Mouse (Mus musculus): ENCODE data around the gene Tom1l2.
A peak's percentile ranks its signal among the peaks of the same experiment; 100 is the strongest.

Tom1l2 gene

DNA sequence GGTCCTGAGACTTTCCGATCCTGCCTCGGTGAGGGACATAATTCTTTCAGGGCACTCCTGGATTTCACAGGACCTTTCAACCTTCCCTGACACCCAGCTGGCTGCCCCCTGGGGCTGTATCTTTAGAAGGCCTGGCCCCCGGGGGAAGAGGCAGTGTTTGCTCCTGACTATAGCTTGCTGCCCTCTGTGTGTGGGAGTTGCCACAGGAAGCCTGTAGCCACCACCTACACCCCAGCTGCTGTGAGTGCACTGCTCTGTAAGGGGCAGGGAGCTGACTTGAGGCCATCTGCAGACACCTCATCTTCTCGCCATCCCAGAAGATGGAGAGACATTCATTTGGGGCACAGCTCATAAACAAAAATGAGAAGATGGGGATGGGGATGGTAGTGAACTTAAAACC, 120.8 kb downstream of the Tom1l2 start:
- no peak for DNase-seq (ENCODE audit: low spot score)

DNA sequence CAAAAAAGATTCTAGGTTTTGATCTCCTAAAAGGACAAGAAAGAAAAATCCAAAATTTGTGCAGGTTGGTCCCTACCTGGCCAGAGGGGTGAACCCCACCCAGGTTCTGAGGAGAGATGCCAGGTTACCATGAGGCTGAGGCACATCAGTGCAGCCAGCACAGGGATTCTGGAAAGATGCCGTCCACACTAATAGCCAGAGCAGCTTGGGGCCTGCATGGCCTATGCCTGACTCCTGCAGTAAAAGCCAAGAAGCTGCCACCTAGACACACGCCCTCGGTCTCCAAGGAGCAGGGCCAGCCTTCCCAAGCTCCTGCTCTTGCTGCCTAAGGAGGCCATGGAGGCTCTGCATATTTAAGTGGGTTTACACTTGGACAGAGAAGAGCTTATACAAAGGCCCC, 121.4 kb downstream of the Tom1l2 start:
- no peak for DNase-seq (ENCODE audit: low spot score)

DNA sequence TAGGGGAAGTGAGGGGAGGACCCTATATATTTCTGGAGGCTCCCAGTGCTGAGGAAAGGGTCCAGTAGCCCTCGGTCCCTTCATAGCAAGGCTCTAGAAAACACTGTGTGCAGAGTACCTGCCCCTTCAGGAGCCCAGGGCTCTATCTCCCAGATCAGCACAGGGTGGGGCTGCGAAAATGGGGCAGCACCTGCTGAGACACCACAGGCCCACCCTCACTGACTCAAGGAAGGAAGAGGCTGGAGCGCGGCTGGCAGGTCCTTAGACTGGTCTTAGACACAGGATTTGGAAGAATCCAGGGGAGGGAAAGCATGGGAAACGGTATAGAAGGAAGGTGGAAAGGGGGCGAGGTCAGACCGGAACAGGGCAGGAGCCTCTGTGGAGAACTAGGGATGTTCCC, 122.2 kb downstream of the Tom1l2 start:
- DNase-seq (ENCODE audit: low spot score) = no peak

DNA sequence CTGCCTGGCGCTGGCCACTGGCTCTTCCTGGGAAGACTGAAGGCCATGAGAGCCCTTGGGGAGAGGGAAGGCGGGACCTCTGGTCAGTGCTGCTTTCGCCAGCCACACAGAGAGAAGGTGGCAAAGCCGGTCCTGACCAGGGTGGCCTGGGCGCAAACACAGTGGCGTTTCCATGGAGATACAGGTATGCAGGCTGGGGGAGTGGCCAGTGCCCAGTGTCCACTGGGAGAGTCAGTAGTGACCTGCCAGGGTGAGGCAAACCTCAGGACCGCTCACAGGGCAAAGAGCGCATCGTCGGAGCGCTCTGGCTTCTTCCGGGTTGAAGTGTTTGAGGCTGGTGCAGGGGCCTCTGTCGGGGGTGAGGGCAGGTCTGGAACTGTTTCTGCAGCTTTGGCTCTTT, 122.9 kb downstream of the Tom1l2 start:
- DNase-seq (ENCODE audit: low spot score) = no peak

DNA sequence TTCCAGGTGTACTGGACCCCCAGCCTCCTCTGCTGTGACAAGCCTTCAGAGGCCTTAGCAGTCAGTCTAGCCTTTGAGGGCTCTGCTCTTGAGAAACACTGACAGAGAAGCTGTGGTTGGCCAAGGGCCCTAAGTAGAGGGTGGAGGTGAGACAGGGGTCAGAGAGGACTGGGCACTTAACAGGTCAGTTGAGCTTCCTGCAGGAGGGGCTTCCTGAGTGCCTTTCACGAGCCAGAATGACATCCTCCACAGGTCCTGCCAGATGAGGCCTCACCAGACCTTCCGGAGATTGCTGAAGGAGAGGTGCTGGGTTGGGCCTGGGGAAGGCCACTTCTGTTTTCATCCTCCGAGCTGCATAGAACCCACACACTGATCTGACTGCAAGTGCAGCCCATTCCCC, 124.2 kb downstream of the Tom1l2 start:
- no peak for DNase-seq (ENCODE audit: low spot score)

DNA sequence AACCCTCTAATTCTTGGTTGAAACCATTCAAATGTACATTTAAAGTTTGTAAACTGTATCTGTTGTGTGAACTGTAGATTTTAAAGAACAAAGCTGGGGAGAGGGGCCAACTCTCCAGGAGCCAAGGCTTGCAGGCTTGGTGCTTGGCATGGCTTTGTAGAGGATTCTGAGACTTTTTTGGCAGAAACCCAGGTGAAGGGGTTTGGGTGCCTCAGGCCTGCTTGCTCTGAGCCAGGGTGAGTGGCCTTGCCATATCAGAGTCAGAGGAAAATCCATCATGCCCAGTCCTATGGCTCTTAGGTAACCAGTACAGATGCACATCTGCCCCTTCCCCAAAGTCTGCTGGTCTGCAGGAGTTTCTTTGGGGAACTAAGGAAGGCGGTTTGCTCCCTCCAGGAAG, 126.8 kb downstream of the Tom1l2 start:
- DNase-seq (ENCODE audit: low spot score) = no peak

DNA sequence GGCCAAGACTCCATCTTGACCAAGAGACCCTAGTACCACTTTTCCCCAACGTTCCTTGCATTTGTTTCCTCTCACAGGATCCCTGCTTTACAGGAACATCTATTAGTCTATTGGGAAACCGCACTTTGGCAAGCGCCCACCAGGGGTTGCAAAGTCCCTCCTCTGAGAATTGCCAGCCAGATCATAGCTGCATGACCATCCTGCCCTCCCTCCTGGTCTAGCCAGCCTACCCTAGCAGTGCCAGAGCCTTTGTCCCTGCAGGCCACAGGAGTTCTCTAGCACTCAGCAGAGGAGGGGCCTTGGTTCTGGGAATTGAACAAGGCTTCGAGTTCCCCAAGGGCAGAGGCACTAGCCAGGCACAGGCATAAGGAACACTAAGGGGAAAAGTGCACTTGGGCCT, 128.0 kb downstream of the Tom1l2 start:
- DNase-seq (ENCODE audit: low spot score) = no peak

DNA sequence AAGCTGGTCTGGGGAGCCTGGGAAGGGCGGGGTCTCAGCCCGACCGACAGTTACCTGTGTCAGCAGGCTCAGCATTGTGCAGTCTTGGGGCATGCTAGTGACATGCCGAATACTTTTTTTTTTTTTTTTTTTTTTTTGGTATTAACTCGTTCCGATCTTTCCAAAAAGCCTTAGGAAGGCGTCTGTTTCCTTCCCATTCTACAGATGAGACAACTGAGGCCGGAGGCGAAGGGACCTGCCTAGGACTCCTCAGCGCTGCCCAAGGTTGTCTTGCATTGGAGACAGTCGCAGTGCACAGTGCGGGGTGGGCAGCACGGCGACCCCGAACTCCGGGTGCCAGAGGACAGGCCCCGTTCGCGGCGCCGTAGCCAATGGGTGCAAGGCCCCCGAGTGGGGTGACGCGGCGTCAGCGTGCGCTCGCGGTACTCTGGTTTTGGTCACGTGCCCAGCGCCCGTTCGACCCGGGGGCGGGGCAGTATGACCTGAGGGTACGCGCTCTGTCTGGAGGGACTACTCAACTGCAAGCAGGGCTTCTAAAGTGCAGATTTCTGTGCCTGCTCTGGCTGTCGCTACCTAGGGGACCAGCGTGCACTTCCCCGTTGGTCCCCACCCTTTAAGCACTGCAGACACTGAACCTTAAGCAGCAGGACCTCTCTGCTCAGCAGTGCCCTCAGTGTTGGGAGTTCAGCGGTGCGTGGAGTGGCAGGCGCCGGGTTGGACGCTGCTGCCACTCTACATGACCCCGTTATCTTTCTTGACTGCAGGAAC, 130.1 kb downstream of the Tom1l2 start, which contains the start of gene Srebf1:
TSS of gene Srebf1 (minus strand) at position 113 of the 768 bp plus-strand sequence.
- DNase-seq (ENCODE audit: low spot score) = peak; percentile 78

DNA sequence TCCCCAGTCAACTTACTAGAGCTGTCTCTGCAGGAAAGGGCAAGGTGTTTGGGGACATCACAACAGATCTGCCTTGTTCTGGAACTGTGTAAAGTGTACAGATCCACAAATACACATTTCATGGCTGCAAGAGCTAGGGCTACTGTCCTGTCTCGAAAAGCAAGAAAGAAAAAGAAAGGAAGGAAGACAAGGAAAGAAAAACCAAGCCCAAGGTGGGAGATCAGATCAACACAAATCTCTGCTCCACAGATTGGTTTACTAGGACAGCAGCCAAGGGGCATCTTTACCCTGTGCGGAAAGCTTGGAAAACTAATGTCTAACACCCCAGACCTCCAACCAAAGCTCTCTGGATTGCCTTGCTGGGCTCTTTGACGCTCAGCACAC, 130.6 kb downstream of the Tom1l2 start:
- no peak for DNase-seq (ENCODE audit: low spot score)

DNA sequence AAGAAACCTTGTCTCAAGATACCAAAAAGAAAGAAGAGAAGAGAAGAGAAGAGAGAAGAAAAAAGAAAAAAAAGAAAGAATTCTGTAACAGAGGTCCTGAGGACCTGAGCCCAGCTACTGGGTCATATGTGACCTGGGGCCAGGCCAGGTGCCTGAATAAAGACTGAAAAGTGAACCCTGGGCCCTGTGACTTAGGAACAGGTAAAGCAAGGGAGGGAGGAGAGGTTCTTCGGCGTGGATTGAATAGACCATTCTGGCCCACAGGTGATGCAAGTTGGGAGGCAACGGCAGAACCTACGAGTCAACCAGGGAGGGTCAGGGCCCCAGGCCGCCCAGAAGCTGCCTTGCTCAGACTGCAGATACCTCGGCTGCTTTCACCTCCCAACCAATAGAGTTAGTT, 131.3 kb downstream of the Tom1l2 start:
- DNase-seq (ENCODE audit: low spot score) = no peak

DNA sequence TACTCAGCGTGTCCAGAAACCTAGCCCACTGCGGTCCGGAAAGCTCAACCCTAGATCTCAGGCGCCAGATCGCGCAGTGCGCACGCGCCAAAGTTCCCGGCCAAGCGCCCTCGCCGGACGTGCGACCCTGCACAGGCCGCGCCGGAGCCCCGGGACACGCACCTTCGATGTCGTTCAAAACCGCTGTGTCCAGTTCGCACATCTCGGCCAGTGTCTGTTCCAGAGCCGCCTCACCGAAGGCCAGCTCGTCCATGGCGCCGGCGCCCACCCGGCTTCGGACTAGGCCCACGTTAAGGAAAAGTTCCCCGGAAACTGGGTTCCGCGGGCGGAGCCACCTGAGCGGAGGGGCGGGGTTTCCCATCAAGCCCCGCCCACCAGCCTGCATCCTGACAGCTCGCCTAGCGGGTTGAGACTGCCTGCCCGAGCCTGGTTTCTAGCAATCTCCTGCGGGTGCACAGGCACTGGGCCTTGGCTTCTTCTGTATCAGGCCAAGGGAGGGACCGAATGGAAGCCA, 132.4 kb downstream of the Tom1l2 start:
- peak; percentile 93 for DNase-seq (ENCODE audit: low spot score)

DNA sequence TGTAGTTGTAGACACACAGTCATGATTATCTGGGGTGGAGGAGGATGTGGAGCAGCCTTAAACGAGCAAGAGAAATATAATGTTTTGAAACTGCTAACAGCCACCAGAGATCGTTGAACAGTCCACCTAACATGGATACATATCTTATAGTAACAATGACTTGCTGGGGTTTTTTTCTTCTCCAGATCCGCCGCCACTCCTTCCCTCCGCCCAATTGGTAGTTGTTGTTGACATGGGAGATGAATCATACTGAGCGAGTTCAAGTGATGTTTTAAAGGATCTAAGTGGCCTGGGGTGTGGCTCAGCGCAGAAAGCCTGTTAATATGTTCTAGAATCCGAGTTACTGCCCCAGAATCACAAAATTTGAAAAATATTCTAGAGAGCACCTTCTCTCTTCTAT, 133.1 kb downstream of the Tom1l2 start:
- DNase-seq (ENCODE audit: low spot score) = no peak

DNA sequence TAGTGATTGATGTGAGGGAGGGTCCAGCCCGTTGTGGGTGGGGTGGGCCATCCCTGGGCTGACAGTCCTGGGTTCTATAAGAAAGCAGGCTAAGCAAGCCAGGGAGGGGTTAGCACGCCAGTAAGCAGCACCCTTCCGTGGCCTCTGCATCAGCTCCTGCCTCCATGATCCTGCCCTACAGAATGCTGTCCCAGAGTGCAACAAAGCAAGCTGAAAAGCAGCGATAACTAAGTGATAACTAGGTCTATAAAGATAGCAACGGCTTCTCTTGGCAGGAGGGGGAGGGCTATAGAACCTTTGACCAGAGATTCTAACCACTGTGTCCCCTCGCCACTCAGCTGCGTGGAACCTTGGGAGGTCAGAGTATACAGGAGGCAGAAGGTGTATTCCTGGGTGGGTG, 135.2 kb downstream of the Tom1l2 start:
- DNase-seq (ENCODE audit: low spot score) = no peak

DNA sequence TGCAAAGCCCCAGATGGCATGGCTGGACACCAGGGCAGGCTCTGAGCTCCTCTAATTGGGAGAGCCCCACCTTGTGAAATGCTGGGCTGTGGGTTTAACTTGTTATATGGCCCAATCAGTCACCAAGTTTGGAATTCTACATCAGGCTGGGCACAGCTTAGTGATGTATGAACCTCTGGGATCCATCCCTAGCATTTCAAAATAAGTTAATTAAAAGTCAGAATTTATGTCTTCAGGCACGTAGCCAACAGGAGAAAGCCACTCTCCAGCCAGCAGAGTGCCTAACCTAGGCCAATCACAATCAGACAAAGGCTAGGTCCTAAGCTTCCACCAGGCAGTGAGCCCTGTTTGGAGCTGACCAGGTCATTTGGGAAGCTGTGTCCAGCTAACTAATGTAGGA, 136.0 kb downstream of the Tom1l2 start:
- DNase-seq (ENCODE audit: low spot score) = no peak

DNA sequence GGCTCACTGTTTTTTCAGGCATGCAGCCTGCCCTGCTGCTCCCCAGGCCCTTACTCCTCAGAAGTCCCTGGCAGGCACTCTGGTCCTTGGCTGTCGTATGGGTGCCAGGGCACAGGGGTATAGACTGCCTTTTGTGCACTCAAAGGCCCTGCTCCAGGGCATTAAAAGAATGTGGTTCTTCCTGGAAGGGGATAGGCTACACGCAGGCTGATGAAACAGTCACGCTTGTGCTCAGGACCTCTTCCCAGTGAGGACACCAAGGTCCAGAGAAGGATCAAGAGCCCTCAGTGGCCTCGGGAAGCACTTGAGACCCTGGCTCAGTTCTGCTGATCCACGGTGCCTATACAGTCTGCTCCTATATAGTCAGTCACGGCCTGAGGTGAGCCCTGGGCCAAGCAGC, 139.4 kb downstream of the Tom1l2 start:
- no peak for DNase-seq (ENCODE audit: low spot score)

DNA sequence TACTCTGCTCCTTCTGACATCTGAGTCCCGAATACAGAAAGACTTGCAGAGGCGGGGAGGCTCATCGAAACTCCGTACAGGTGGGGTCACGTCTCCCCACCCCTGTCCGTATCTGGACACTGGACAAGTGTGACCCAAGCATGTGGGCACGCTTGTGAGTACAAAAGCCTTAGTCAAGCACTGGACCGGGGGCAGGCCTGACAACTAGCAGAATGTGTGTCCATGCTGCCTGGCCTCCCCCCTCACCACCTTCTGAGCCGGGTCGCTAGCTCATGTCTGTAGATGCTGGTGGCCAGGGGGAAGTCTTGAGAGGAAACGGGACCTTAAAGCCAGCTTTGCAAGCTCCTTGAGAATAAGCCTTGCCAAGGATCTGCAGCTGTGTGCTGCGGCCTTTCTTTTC, 140.9 kb downstream of the Tom1l2 start:
- no peak for DNase-seq (ENCODE audit: low spot score)

DNA sequence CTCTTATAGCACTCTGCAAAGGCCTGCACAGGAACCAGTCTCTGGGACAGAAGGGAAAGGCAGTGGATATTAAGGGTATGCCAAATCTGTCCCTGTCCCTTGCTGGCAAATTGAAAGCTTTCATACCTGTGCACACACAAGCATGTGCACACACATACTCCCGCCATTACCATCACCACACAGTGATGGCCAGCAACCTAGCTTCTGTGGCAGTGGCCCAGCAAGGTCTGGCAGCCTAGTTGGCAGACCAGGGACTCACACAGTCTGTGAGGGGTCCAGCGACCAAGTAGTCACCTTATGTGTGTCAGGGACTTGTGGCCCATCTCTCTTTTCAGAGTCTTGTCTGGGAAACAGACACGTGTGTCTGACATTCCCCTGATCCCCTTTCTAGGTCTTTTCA, 141.6 kb downstream of the Tom1l2 start:
- no peak for DNase-seq (ENCODE audit: low spot score)

DNA sequence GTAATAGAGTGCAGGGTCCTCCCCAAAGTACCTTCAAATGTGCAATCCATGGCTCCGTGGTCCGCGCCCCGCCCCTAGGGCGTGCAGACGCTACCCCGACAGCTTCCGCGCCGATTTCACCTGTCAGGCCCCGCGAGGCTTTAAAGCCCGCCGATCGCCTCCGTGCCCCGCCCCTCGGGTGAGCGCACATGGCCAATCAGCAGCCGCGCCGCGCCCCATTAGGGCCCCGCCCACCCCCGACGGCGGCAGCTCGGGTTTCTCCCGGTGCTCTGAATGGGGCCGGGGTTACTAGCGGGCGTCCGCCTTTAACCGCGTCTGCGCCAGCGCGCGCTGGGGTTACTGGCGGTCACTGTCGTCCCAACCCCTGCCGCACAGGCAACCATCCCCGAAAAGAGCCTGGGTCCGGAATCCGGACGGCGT, 142.4 kb downstream of the Tom1l2 start:
- peak; percentile 92 for DNase-seq (ENCODE audit: low spot score)

DNA sequence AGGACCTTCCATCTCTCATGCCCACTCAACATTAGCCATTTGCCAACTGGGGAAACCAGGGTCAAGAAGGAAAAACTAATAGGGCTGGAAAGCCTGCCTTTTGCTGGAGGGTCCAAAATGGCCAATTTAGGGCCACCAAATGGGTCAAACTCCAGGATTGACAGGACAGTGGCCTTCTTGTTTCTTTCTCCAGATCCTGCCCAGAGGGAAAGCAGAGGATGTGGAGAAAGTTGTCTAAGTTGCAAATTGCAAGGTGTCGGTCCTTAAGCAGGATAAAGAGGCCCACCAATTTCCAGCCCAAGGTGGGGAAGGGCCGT, 142.8 kb downstream of the Tom1l2 start:
- DNase-seq (ENCODE audit: low spot score) = no peak

DNA sequence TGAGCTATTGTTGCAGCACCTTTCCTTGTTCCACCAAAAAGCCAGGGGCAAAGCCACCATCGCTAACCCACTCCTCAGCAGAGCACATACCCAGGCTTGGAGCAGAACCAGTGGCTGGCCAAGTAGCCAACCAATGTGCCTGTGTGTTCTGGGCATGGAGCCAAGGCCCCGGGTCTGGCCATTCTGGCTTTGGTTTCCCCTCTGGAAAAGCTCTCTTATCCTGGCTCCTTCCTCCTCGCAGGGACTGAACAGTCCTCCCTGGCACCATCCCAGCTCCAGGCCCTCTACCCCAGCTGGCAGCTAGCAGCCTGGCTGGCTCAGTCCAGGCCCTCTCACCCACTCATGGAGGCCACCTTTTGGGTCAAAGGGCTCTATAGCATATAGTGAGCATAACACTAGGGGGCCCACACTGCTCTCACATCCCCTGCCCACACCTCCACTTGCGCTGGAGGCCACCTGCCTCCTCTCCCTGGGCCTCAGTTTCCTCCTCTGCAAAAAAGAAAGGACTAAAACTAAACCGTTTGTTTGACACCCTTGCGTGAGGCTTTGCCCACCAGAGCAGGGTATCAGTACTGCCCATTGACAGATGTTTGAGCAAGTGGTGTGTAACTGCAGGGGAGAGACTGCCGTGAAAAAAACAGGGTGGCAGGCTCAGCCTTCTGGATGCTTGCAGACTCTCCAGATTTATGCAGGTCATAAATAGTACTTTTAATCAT, 143.3 kb downstream of the Tom1l2 start:
- DNase-seq (ENCODE audit: low spot score) = peak; percentile 87

DNA sequence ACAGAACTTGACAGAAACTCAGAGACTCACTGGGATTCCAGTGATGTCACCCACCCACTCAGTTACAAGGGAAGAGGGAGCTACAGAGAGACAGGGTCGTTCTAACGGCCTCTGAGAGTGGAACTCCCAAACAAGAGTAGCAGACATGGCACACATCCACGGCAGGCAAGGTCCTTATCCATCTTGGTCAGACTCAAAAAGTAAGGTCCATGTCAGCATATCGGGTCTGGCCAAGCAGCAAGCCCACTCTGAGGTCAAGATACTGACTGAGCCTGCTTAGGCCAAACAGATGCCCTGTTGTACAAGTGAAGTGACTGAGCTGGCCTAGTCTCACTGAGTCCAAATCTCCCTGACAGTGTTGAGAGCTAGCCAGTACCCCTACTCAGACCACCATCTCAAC, 144.0 kb downstream of the Tom1l2 start:
- DNase-seq (ENCODE audit: low spot score) = no peak

DNA sequence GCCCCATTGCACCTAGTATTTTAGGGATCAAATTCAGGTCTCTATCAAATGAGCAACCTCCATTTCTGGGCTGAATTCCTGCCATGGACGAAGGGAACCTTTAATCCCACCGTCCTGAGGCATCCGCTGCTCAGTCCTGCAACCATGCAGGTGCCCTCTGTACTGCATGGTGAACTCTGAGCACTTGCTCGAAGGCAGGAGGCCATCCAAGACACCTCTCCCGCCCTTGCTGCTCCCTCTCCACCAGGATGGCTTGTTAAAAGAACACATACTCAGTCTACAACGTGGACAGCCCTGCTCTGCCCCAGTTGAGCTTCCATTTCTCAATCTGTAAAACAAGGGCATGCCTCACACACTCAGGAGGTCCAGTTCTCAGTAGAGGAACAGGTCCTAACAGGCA, 144.5 kb downstream of the Tom1l2 start:
- no peak for DNase-seq (ENCODE audit: low spot score)

DNA sequence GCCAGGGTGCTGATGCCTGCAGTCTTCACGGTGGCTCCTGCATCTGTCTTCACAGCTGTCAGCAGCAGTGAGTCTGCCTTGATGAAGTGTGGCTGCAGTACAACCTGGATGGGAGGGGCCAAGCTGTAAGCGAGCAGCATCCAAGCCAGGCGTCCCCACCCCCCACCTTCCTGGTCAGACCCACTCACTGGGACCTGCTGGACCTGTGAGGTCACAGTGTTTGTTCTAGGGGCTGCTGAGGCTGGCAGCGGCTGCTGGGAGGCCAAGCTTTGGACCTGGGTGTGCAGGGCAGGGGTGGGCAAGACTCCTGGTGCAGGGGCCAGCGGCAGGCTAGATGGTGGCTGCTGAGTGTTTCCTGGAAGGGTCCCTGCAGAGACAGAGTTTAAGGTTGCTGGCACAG, 146.5 kb downstream of the Tom1l2 start:
- DNase-seq (ENCODE audit: low spot score) = no peak

DNA sequence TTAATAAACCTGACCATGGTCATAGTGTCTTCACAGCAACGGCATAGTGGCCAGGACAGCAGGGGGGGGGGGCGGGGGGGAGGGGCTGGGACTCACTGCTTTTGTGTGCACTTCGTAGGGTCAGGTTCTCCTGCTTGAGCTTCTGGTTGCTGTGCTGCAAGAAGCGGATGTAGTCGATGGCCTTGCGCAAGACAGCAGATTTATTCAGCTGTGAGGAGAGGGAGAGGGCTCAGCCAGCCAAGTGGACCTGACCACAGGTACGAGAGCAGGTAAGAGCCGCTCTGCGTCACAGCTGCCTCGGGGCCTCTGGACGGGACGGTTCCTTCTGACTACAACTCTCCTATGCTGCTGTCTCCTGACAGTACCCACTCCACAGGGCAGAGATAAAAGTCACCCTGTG, 147.7 kb downstream of the Tom1l2 start:
- no peak for DNase-seq (ENCODE audit: low spot score)
